Comparison of ENCODE assay signal across 13 mouse cellular contexts in genomic region chr4:128678564-128679217, GRCm38 (mm10). TPM values are rescaled to one million over a fixed set of nuclear protein-coding genes. Genes with fewer than 3 reads are reported as not detected.
DNase-seq lines count a peak whose midpoint lies in the region; ATAC-seq and TF ChIP-seq lines count a peak whose summit lies in the region.
"Had no signal": no experiment of that assay in that cellular context is flagged by ENCODE, and none has a peak within 500 bp of the region (broad histone marks: within the 10 kb centered on the region; RNA-seq: fewer than 3 reads in every experiment).

No protein-coding gene starts in this region.

- no peaks in the 10 kb centered on the region for H3K36me3 ChIP-seq in forebrain, postnatal 0 days (ENCODE audit: insufficient read depth)
- no peaks in the 10 kb centered on the region for H3K36me3 ChIP-seq in liver, embryonic 15.5 days (replicated peaks)
- H3K36me3 ChIP-seq in neural tube, embryonic 14.5 days (ENCODE audit: control insufficient read depth, insufficient read depth, low read length), result no peaks in the 10 kb centered on the region
- no peaks in the 10 kb centered on the region for H3K36me3 ChIP-seq in kidney, embryonic 16.5 days (ENCODE audit: insufficient read depth, low read length)

- TF ChIP-seq CTCF in forebrain, postnatal 0 days (IDR thresholded peaks at IDR 0.05; ENCODE audit: low read depth), result no peak

- peak; percentile 84 for ATAC-seq in forebrain, postnatal 0 days
- ATAC-seq in liver, embryonic 15.5 days (ENCODE audit: insufficient read depth), result no peak
- ATAC-seq in neural tube, embryonic 14.5 days (ENCODE audit: low read depth), result peak; percentile 74
- no peak for ATAC-seq in kidney, embryonic 16.5 days (ENCODE audit: low FRiP score, low TSS enrichment)

- 0 out of 2 replicates have a peak overlapping the region, but pooled peaks have one; percentile 28 for H3K9ac ChIP-seq in forebrain, postnatal 0 days
- no peak overlapping the region for H3K9ac ChIP-seq in liver, embryonic 15.5 days
- peak overlapping the region; percentile 42; the same call in 1 of the 2 replicates for H3K9ac ChIP-seq in neural tube, embryonic 14.5 days (replicated peaks; ENCODE audit: low read depth, low read length)
- no peak overlapping the region for H3K9ac ChIP-seq in kidney, embryonic 16.5 days (replicated peaks; ENCODE audit: low read length)
- H3K9ac ChIP-seq: liver, embryonic 14.5 days had no signal

- peak; percentile 8 for DNase-seq in cerebellum, adult 11-12 months
- DNase-seq in cerebellum, postnatal 14 days, result no peak
- DNase-seq in forebrain, postnatal 0 days, result peak; percentile 45
- no peak for DNase-seq in spleen, postnatal 36 days (ENCODE audit: low spot score in 2 of 2)
- DNase-seq in heart, adult 9 months (ENCODE audit: low spot score in 2 of 2), result no peak
- DNase-seq: adrenal gland, adult 8-10 months; cerebellum, postnatal 36 days; heart, postnatal 14 days; kidney, postnatal 4 days had no signal

- H3K27me3 ChIP-seq in forebrain, postnatal 0 days (ENCODE audit: insufficient read depth, low read length), result no peaks in the 10 kb centered on the region
- H3K27me3 ChIP-seq in liver, embryonic 15.5 days, result no peaks in the 10 kb centered on the region
- H3K27me3 ChIP-seq in neural tube, embryonic 14.5 days (ENCODE audit: control insufficient read depth, insufficient read depth, low read length), result no peaks in the 10 kb centered on the region
- H3K27me3 ChIP-seq in kidney, embryonic 16.5 days (ENCODE audit: insufficient read depth, low read length), result no peaks in the 10 kb centered on the region

- no peaks in the 10 kb centered on the region for H3K9me3 ChIP-seq in forebrain, postnatal 0 days (ENCODE audit: low read length)
- H3K9me3 ChIP-seq in liver, embryonic 15.5 days (replicated peaks), result no peaks in the 10 kb centered on the region
- H3K9me3 ChIP-seq in neural tube, embryonic 14.5 days (ENCODE audit: control insufficient read depth, low read length), result no peaks in the 10 kb centered on the region
- no peaks in the 10 kb centered on the region for H3K9me3 ChIP-seq in kidney, embryonic 16.5 days (ENCODE audit: low read length)

- no peaks in the 10 kb centered on the region for H3K4me1 ChIP-seq in forebrain, postnatal 0 days (ENCODE audit: insufficient read depth)
- H3K4me1 ChIP-seq in liver, embryonic 15.5 days (replicated peaks), result peaks cover 7% of the 10 kb centered on the region; the same call in 1 of the 2 replicates
- H3K4me1 ChIP-seq in neural tube, embryonic 14.5 days (ENCODE audit: control insufficient read depth, insufficient read depth, low read length), result peaks cover 21% of the 10 kb centered on the region
- H3K4me1 ChIP-seq in kidney, embryonic 16.5 days (ENCODE audit: insufficient read depth, low read length), result 0 out of 2 replicates have a peak, but pooled peaks cover 2% of the 10 kb centered on the region

- peak overlapping the region; percentile 9; the same call in 1 of the 2 replicates for H3K4me3 ChIP-seq in forebrain, postnatal 0 days (ENCODE audit: low read depth, low read length)
- H3K4me3 ChIP-seq in liver, embryonic 15.5 days (replicated peaks), result no peak overlapping the region
- H3K4me3 ChIP-seq in neural tube, embryonic 14.5 days (ENCODE audit: low read depth, low read length), result peak overlapping the region; percentile 16; the same call in 1 of the 2 replicates
- H3K4me3 ChIP-seq in kidney, embryonic 16.5 days (ENCODE audit: low read length), result no peak overlapping the region

- H3K4me2 ChIP-seq in forebrain, postnatal 0 days (ENCODE audit: low read depth), result peak overlapping the region; percentile 38
- peak overlapping the region; percentile 27; the same call in 1 of the 2 replicates for H3K4me2 ChIP-seq in liver, embryonic 15.5 days
- H3K4me2 ChIP-seq in neural tube, embryonic 14.5 days (ENCODE audit: low read depth, low read length), result peak overlapping the region; percentile 44
- no peak overlapping the region for H3K4me2 ChIP-seq in kidney, embryonic 16.5 days (replicated peaks; ENCODE audit: low read depth, low read length)

- WGBS in forebrain, postnatal 0 days, result 30% methylated on average over 13 of the region's 13 CpGs
- WGBS in liver, embryonic 15.5 days (ENCODE audit: insufficient replicate concordance), result 64% methylated on average over 13 of the region's 13 CpGs
- WGBS in neural tube, embryonic 14.5 days, result 17% methylated on average over 13 of the region's 13 CpGs
- 68% methylated on average over 13 of the region's 13 CpGs for WGBS in kidney, embryonic 16.5 days

- peak overlapping the region; percentile 62; the same call in 1 of the 2 replicates for H3K27ac ChIP-seq in forebrain, postnatal 0 days (ENCODE audit: low read depth, low read length)
- H3K27ac ChIP-seq in liver, embryonic 15.5 days (replicated peaks), result no peak overlapping the region
- H3K27ac ChIP-seq in neural tube, embryonic 14.5 days (ENCODE audit: low read depth, low read length), result peak overlapping the region; percentile 88
- H3K27ac ChIP-seq in kidney, embryonic 16.5 days (ENCODE audit: low read length), result no peak overlapping the region
- H3K27ac ChIP-seq: liver, embryonic 14.5 days had no signal

RNA-seq across cellular contexts. Expression of gene Phc2, which starts 24.2 kb away (rescaled TPM):
- 78.3 and 93.2 TPM in 2 replicates for total RNA-seq in forebrain, postnatal 0 days (2014; rRNA removed)
- 52.4 and 56.3 TPM in 2 replicates for polyA plus RNA-seq in forebrain, postnatal 0 days (2015; fragmentation: Nextera tagmentation; extraction: Ambion mirVana)
- polyA plus RNA-seq in liver, embryonic 15.5 days (2015; fragmentation: Nextera tagmentation; extraction: Ambion mirVana), result 14.3 and 15.0 TPM in 2 replicates
- 31.9 and 48.8 TPM in 2 replicates for polyA plus RNA-seq in neural tube, embryonic 14.5 days (2014; fragmentation: Nextera tagmentation; extraction: Ambion mirVana)
- 19.4 and 21.4 TPM in 2 replicates for polyA plus RNA-seq in kidney, embryonic 16.5 days (2015; fragmentation: Nextera tagmentation; extraction: Ambion mirVana)

Comparison
In these comparisons a context has a peak if more than half of its experiments do, and no peak if none do; other contexts are left out.
1. DNase-seq: peak in cerebellum, adult 11-12 months (single experiment) and forebrain, postnatal 0 days (single experiment); none in cerebellum, postnatal 14 days (0 of 2), spleen, postnatal 36 days (0 of 2) and heart, adult 9 months (0 of 2).
2. ATAC-seq: peak in forebrain, postnatal 0 days (single experiment) and neural tube, embryonic 14.5 days (single experiment); none in liver, embryonic 15.5 days (single experiment) and kidney, embryonic 16.5 days (single experiment).
3. H3K27ac ChIP-seq: peak in forebrain, postnatal 0 days (single experiment) and neural tube, embryonic 14.5 days (single experiment); none in liver, embryonic 15.5 days (single experiment) and kidney, embryonic 16.5 days (single experiment).
4. H3K4me3 ChIP-seq: peak in forebrain, postnatal 0 days (single experiment) and neural tube, embryonic 14.5 days (single experiment); none in liver, embryonic 15.5 days (single experiment) and kidney, embryonic 16.5 days (single experiment).
5. H3K9ac ChIP-seq: peak in forebrain, postnatal 0 days (single experiment) and neural tube, embryonic 14.5 days (single experiment); none in liver, embryonic 15.5 days (single experiment) and kidney, embryonic 16.5 days (single experiment).